Mouse (Mus musculus) neural tube, embryonic 10.5 days (tissue): ENCODE results near the gene Dohh.

Experiments
- DNase-seq: peaks from one replicate; pipeline ENCODE4 v3.0.0-alpha.2; 2017; ENCODE audit warnings: low spot score; ENCODE audit errors: extremely low spot score

Dohh gene

DNA sequence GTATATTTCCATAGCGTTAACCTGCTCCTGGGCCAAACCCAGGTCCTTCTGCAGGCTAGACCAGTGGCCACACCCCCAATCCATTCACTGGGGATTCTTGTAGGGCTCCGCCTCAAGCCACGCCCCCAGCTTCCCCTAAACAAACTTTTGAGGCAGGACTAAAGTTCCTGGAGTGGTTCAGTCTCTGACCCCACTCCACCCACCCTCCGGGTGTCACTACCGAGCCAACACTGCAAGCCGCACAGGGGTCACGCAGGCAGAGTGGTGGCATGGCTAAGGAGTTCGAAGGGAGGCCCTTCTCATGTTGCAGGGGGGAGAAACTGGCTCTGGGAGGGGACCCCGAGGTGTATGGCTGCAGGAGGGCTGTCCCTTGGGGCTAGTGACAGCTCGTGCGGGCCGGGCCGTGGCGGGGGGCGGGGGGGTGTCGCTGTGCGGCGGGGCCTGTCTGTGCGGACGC, 45.4 kb downstream of the Dohh start:
- peak; percentile 67 for DNase-seq

GRCm38 (mm10) chr10:81430141-81430830, 46.1 kb downstream of the Dohh start:
- DNase-seq = peak; percentile 79

DNA sequence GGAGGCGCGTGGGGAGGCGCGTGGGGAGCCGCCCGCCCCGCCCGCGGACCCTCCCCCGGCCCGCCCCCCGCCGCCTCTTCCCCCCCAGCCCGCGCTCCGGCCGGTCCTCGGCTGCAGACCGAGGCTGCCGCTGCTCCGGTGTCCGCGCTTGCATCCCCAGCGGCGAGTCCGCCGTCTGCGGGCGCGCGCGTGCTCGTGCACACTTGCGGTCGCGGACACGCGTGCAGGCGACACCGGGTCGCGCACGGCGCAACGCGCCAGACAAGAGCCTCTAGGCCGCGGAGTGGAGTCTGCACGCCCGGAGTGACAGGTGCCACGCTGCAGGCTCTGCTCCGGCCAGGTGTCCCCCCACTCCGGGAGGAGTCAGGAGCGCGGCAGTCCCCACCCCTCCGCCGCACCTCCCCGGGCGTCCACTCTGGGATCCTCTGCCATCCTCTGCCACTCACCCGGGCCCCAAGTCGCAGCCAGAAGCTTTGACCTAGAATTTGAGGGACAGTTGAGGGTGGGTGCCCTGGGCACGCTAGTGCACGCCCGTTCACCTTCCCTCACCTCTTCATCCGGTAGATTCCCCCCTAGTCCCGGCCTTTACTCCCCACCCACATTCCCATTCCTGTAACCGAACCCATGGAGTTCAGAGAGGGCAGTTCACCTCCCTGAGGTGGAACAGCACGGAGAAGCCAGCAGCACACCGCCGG, 46.8 kb downstream of the Dohh start:
- DNase-seq = peak; percentile 48

- peak; percentile 44 for DNase-seq
Observed at GRCm38 (mm10) chr10:81431526-81432168, 47.4 kb downstream of the Dohh start.

DNA sequence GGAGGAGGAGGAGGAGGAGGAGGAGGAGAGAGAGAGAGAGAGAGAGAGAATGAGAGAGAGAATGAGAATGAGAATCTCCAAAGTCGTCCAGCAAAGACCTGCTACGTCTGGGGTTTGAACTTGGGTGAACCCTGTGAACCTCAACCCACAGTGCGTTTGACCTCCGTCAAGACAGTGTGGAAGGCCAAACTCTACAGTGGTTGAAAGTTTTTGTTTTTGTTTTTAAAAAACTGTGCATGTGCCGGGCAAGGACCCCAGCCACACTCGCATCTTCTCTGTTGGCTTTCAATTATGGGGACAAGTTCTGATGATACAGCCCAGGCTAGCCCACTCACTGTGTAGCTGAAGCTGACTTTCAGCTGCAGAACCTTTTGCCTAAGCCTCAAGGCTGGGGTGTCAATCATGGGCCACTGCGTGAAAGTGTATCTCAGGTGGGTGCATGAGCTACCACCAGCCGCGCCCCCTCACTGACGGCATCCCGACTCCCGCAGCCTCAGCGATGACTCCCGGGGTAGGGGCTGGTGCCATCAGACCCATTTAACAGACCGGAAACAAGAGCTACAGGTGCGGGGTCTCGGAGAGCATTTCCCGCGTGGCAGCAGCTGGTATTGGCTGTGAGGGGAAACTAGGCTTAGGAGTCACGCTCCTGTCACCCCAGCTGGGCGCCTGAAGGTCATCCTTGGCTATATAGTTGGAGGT, 48.1 kb downstream of the Dohh start:
- peak; percentile 14 for DNase-seq

- peak; percentile 75 for DNase-seq
Observed at GRCm38 (mm10) chr10:81432868-81433262, 48.6 kb downstream of the Dohh start.

DNA sequence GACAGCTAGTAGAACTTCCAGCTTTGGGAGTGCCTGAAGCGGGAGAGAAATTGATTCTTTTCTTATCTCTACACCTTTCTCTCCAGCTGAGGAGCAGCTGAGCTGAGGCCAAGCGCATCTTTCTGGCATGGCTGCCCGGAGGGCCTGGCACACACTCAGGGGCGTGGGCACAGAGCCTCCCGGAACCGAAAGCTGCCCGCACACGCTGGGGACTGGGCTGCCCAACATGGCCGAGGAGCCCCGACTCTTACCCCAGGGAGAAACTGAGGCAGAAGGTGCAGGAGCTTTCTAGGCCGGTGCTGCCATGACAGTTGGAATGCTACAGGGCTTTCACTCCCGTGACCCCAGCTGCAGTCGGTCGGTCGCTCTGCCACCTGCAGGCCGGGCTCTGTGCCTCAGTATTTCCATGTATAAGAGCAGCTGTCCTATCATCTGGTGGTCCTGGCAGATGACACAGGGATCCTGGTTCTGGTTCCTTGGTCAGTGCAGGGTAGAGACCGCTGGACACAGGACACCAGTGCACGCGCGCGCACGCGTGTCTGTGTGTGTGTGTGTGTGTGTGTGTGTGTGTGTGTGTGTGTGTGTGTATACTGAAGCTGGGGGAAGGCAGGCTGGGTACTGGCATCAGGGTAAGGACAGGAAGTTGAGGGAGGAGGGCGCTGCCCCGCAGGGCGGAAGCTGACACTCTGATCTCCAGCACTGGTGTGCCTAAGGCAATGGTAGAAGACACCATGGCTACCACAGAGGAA, 49.5 kb downstream of the Dohh start:
- no peak for DNase-seq

DNA sequence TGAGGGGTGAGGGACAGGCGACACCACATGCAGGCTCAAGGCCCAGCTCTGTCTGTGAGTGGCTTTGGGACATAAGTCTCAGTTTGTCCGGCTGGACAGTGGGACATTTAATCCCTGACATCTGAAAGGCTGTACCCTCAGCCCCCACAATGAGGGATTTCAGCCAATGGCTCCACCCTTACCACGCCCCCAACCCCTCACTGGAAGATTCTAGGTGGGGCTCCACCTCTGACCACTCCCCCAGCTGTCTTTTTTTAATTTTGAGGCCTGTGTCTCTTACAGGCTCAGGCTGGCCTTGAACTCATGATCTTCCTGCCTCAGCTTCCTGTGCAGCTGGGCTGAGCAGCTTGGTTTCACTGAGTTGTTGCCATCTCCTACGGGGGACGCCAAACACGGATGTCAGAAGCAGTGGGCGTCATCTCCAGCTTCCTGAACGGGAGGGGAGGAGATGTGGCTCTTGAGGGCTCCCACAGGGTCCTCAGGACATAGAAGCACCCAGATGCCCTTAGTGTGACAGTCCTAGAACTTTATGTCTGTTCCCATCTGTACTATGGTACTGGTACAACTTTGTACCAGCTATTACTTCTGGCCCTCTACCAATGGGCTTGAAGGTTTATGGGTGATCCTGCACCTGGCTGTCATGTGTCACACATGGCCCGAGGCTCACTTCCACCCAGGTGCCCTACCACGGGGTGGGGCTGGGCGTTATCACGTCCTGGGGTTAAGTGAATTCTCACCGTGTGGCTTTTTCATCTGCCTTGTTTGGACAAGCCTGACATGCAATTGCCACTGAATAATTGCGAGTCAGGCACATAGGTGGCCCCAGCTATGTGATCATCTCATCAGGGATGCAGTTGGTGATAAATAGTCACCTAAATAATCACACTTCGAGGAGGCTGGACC, 50.4 kb downstream of the Dohh start:
- no peak for DNase-seq

GRCm38 (mm10) chr10:81435436-81435835, 51.2 kb downstream of the Dohh start:
- no peak for DNase-seq
